8 mouse cellular contexts compared by ENCODE assay signal in the genomic region with DNA sequence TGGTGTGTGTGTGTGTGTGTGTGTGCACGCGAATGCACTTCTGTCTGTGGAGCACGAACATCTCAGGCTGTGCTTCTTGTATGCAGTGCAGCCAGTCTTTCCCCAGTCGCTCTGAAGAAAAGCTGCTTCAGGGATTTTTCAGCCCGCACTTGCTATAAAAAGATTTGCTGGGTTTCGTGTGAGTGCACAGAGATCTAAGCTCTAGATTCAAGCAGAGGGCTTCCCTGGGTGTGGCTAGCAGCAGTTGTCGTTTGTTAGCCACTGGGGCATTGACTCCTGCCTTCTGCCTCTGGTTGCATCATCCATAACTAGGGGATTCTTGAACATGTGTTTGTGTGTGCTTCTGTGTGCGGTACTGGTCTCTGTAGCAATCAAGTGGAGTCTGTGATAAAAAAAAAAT.
DNase-seq lines count a peak whose midpoint lies in the region; ATAC-seq and TF ChIP-seq lines count a peak whose summit lies in the region.
"Had no signal": no experiment of that assay in that cellular context is flagged by ENCODE, and none has a peak within 500 bp of the region (broad histone marks: within the 10 kb centered on the region; RNA-seq: fewer than 3 reads in every experiment).

No protein-coding gene starts in this region.

- ATAC-seq in liver, postnatal 0 days: peak; percentile 45
- no peak for ATAC-seq in embryonic facial prominence, embryonic 13.5 days (ENCODE audit: insufficient number of reproducible peaks, insufficient read depth, low FRiP score, low TSS enrichment, low read depth)
- ATAC-seq in hindbrain, embryonic 16.5 days: peak; percentile 19; the same call in 1 of the 2 replicates

- H3K27ac ChIP-seq in liver, postnatal 0 days (ENCODE audit: low read depth): no peak overlapping the region
- peak overlapping the region; percentile 58; the same call in 1 of the 2 replicates for H3K27ac ChIP-seq in embryonic facial prominence, embryonic 13.5 days
- H3K27ac ChIP-seq in hindbrain, embryonic 16.5 days (ENCODE audit: low read depth, low read length): peak overlapping the region; percentile 77
- H3K27ac ChIP-seq in thymus, adult 2 months (ENCODE audit: control insufficient read depth, insufficient read depth, low read length): no peak overlapping the region

- no peaks in the 10 kb centered on the region for H3K36me3 ChIP-seq in liver, postnatal 0 days (replicated peaks; ENCODE audit: insufficient read depth, low read length)
- no peaks in the 10 kb centered on the region for H3K36me3 ChIP-seq in embryonic facial prominence, embryonic 13.5 days
- H3K36me3 ChIP-seq in hindbrain, embryonic 16.5 days (ENCODE audit: control insufficient read depth, insufficient read depth, low read length): no peaks in the 10 kb centered on the region
- no peaks in the 10 kb centered on the region for H3K36me3 ChIP-seq in thymus, adult 2 months (ENCODE audit: control insufficient read depth, insufficient read depth, low read length)

- H3K9me3 ChIP-seq in liver, postnatal 0 days (ENCODE audit: low read length): no peaks in the 10 kb centered on the region
- no peaks in the 10 kb centered on the region for H3K9me3 ChIP-seq in embryonic facial prominence, embryonic 13.5 days
- H3K9me3 ChIP-seq in hindbrain, embryonic 16.5 days (ENCODE audit: control insufficient read depth, low read length): no peaks in the 10 kb centered on the region

- no peak for DNase-seq in liver, postnatal 0 days
- no peak for DNase-seq in liver
- DNase-seq in right cerebral cortex, postnatal 25 days: peak; percentile 27
- DNase-seq in thymus, adult 2 months: no peak
- DNase-seq in testis, postnatal 14 days (ENCODE audit: low spot score): no peak
- DNase-seq: heart, postnatal 4 days had no signal

- no peak overlapping the region for H3K9ac ChIP-seq in liver, postnatal 0 days (replicated peaks)
- no peak overlapping the region for H3K9ac ChIP-seq in embryonic facial prominence, embryonic 13.5 days
- peak overlapping the region; percentile 50; the same call in 1 of the 2 replicates for H3K9ac ChIP-seq in hindbrain, embryonic 16.5 days (ENCODE audit: low read depth, low read length)

- TF ChIP-seq CTCF in liver, postnatal 0 days (IDR thresholded peaks at IDR 0.05; ENCODE audit: low read depth): no peak
- TF ChIP-seq CTCF in thymus, adult 2 months (IDR thresholded peaks at IDR 0.05; ENCODE audit: borderline replicate concordance, control insufficient read depth, extremely low read depth, insufficient read depth, low read length, poor library complexity): no peak

- TF ChIP-seq EP300 in liver, postnatal 0 days (IDR thresholded peaks at IDR 0.05; ENCODE audit: low read depth): no peak

- TF ChIP-seq POLR2A in thymus, adult 2 months (IDR thresholded peaks at IDR 0.05; ENCODE audit: control insufficient read depth, extremely low read depth, insufficient read depth, low read length, poor library complexity): no peak

- H3K27me3 ChIP-seq in liver, postnatal 0 days (ENCODE audit: insufficient read depth, low read length): no peaks in the 10 kb centered on the region
- no peaks in the 10 kb centered on the region for H3K27me3 ChIP-seq in embryonic facial prominence, embryonic 13.5 days
- H3K27me3 ChIP-seq in hindbrain, embryonic 16.5 days (replicated peaks; ENCODE audit: control insufficient read depth, insufficient read depth, low read length): no peaks in the 10 kb centered on the region
- H3K27me3 ChIP-seq in thymus, adult 2 months (ENCODE audit: control insufficient read depth, insufficient read depth, low read length): no peaks in the 10 kb centered on the region

- H3K4me2 ChIP-seq in liver, postnatal 0 days (ENCODE audit: low read depth, low read length): no peak overlapping the region
- H3K4me2 ChIP-seq in embryonic facial prominence, embryonic 13.5 days: peak overlapping the region; percentile 27; the same call in 1 of the 2 replicates
- peak overlapping the region; percentile 51 for H3K4me2 ChIP-seq in hindbrain, embryonic 16.5 days (ENCODE audit: low read length)

- WGBS in liver, postnatal 0 days (ENCODE audit: insufficient replicate concordance): 60% methylated on average over 8 of the region's 8 CpGs
- 55% methylated on average over 8 of the region's 8 CpGs for WGBS in embryonic facial prominence, embryonic 13.5 days
- WGBS in hindbrain, embryonic 16.5 days: 26% methylated on average over 8 of the region's 8 CpGs
- WGBS in thymus, adult 2 months: 84% methylated on average over 8 of the region's 8 CpGs

- 0 out of 2 replicates have a peak, but pooled peaks cover 2% of the 10 kb centered on the region for H3K4me1 ChIP-seq in liver, postnatal 0 days (ENCODE audit: insufficient read depth)
- peaks cover 67% of the 10 kb centered on the region for H3K4me1 ChIP-seq in embryonic facial prominence, embryonic 13.5 days
- H3K4me1 ChIP-seq in hindbrain, embryonic 16.5 days (ENCODE audit: control insufficient read depth, insufficient read depth, low read depth, low read length): peaks cover 52% of the 10 kb centered on the region
- H3K4me1 ChIP-seq in thymus, adult 2 months (replicated peaks; ENCODE audit: control insufficient read depth, insufficient read depth, low read length): peaks cover 36% of the 10 kb centered on the region

- H3K4me3 ChIP-seq in liver, postnatal 0 days (ENCODE audit: low read depth, low read length): no peak overlapping the region
- no peak overlapping the region for H3K4me3 ChIP-seq in embryonic facial prominence, embryonic 13.5 days
- H3K4me3 ChIP-seq in hindbrain, embryonic 16.5 days (ENCODE audit: low read length): peak overlapping the region; percentile 12; the same call in 1 of the 2 replicates
- H3K4me3 ChIP-seq in thymus, adult 2 months (ENCODE audit: control insufficient read depth, insufficient read depth, low read length): no peak overlapping the region

Comparison
In these comparisons a context has a peak if more than half of its experiments do, and no peak if none do; other contexts are left out.
1. H3K27ac ChIP-seq: peak in embryonic facial prominence, embryonic 13.5 days (single experiment) and hindbrain, embryonic 16.5 days (single experiment); none in liver, postnatal 0 days (single experiment) and thymus, adult 2 months (single experiment).